Mouse (Mus musculus): ENCODE results near the gene Pip5k1b. TPM values are rescaled to one million over a fixed set of nuclear protein-coding genes. Genes with fewer than 3 reads are reported as not detected.

Gene Pip5k1b
- total RNA-seq, 2 experiments from 2014 or later: 25.3 to 27.0 TPM

DNA sequence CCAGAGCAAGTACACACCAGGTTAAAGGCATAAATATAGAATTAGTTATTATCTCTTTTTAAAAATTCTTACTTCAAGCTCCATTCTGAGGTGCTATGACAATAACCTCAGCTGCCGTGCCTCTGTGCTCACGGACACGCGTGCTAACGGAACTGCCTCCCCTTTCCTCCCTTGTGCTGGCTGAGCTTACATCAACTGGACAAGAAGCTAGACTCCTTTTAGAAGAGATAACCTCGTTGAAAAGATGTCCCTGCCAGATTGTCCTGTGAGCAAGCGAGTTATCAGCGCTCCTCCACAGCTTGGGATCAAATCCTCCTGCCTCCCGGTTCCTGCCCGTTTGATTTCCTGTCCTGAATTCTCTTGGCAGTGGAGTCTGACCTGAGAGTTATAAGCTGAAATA, 9.5 kb downstream of the Pip5k1b start:
- intact Hi-C loops (cut with DNase I): no loop called here
- no peak for DNase-seq

DNA sequence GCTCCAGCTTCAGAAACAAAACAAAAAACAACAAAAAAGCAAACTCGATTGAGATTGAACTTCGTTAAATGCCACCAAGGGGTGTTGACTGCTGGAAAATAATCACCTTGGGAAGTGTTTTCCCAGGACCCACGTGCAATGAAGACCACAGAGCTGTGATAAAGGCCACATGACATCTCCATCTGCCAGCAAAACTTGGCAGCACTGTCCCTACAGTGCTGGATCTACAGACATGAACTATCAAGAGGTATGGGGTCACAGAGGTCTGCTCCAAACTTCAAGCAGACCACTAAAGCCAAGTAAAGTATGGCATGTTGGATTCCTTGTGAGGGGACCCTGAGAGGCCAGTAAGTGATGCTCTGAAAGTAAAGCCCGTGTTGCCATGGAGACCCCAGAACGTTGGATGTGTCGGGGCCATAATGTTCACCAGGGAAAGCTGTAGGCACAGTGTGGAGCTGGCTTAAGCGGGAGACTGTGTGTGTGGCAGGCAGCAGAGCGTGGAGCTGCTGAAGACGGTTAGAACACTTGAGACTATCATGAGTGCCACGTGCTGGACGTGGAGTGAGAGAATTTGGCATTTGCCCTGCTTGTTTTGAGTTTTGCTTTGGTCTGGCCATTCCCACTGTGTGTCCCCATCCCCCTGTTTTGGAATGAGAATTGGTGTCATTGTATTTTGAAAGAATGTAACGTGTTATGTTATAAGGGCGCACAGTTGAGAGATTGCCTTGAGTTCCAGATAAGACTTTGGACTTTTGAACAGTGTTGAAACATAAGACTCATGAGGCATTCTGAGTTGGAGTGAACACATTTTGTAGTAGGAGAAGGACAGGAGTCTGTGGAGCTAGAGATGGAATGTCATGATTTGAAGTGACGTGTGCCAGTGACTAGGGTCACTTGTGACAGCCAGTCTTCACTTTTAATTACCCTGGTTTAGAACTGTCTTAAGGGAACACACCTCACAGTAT, 12.0 kb downstream of the Pip5k1b start:
- DNase-seq: peak; percentile 36 to 62
- intact Hi-C loops (cut with DNase I): no loop called here

DNA sequence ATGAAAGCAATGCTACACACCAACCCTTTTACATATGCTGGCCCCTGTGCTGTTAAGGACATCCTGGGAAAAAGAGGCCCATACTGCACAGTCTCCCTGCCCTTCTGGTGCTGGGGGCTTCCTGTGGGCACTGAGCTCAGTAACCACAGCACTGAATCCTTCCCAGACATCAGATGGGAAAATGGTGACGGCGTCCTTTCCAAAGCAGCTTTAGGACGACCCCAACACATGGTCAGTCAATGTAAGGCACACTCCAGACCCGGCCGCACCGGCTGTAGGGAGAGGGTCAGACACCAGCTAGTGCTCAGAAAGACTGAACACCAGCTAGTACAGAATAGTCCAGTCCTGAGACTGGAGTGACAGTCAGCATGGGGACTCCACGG, 13.4 kb downstream of the Pip5k1b start:
- intact Hi-C loops (cut with DNase I): no loop called here
- DNase-seq: no peak

DNA sequence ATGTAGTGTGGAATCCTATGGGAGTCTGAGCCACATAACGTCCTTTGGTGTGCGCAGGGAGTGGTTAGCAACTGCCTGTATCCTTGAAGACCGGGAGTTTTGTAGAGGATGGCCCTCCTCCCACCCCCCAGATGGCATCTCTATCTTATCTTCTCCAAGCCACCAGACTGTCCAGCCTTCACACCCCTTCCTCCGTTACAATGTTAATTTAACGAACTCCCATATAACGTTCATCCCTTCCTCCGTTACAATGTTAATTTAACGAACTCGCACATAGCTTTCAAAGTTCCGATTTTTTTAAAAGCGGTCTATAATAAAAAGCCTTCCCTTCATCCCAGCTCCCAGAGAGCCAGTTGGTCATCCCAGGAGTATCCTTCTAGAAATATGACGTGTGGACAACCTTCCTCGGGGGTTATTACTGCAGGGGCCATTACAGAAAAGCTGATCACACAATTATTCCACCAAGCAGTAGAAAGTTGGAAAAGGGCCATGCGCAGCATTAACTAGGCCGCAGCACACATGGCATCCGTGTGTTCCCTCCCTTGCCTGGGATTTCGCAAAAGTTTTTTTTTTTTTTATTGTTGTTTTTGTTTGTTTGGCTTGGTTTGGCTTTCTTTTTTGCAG, 13.9 kb downstream of the Pip5k1b start:
- DNase-seq: no peak
- intact Hi-C loops (cut with DNase I): no loop called here

DNA sequence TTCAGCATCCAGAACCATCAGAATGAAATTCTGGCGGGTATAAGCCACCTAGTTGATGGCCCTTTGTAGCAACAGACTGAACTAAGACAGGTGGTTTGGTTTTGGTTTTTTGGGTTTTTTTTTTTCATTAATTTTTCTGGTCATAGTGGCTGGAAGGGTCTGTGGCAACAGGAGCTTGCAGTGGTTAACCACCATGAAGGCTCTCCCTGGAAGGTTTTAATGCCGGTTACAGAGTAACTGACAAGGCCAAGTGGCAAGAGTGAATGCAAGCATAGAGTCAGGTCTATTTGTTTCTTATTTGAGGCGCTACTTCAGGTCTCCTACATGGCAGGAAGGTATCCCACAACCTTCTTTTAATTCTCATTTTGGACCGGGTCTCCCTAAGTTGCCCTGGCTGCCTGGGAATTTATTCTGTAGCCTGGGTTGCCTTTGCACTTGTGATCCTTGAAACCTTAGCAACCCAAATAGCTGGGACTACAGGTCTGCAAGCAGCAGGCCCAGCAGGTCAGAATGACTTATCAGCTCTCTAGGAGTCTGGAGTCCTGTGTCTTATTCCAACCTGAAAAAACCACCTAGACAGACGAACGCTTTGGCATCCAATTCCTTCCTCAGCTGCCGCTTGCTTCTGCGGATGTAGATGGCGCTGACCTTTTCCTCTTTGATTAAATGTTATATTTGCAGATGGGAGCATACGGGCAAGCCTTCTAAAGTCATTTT, 14.6 kb downstream of the Pip5k1b start:
- intact Hi-C loops (cut with DNase I): no loop called here
- no peak for DNase-seq

DNA sequence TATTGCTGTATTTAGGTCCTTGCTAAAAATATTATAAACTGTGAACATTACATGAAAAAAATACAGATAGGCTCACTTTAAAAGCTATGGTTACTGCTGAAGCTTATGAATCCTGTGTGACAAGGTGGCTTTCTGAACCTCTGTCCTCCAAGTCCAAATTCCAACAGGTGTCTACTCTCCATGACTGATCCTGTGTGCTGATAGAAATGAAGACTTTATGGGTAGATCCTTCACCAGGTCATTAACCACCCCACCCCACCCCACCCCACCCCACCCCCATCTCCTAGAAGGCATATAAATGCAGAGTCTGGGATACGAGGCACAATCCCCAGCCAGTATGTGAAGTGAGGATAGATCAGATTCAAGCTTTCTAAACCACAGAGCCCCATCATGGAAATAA, 16.6 kb downstream of the Pip5k1b start:
- intact Hi-C loops (cut with DNase I): no loop called here

DNA sequence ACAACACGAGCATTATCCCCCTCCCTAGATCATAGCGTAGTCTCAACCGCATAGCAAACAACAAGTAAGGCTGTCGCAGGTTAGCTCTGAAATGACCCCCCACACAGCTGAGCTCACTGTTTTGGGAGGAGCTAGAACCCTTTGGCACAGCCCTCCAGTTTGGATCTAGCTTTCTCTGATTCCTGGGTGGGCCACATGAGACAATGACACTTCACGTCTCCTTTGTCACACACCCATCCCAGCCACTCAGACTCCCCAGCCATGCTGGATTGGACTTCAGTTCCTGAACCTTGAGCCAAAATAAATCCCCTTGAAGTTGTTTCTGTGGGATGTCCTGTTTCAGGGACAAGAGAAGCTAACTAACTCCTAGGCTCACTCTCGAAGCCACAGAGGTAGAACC, 17.5 kb downstream of the Pip5k1b start:
- no peak for DNase-seq
- intact Hi-C loops (cut with DNase I): no loop called here

More for the DNA sequence above, 16.6 kb downstream of the Pip5k1b start:
- no peak for DNase-seq

DNA sequence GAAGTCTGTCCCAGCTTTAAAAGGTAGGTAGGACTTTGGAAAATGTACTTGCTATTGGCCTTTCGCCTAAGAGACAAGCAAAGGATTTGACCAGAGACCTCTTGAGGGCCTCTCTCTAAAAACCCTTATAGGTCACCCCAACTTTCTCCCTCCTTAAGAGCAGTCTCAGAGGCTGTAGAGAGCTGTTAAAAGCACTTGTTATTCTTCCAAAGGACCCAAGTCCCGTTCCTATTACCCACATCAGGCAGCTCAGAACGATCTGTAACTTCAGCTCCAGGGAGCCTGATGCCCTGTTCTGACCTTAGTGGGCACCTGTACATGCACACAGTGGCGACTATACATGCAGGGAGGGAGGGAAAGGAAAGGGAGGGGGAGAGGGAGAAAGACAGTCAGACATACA, 18.0 kb downstream of the Pip5k1b start:
- intact Hi-C loops (cut with DNase I): no loop called here
- DNase-seq: no peak

DNA sequence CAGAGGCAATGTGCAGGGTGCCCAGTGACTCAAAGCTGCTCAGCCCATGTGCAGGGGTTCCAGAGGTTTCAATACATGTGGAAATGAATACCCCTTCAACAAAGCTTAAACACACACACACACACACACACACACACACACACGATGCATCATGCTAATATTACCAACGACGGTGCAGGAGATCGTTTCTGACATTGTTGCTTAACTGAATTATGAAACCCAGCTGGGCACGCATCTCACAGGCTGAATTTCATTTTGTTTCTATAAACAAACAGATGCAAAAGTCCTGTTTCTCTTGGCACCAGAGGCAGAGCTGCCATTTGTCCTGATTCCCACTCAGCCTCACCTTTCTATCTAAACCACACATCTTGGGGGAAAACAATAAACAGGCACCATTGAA, 18.8 kb downstream of the Pip5k1b start:
- DNase-seq: no peak
- intact Hi-C loops (cut with DNase I): no loop called here

DNA sequence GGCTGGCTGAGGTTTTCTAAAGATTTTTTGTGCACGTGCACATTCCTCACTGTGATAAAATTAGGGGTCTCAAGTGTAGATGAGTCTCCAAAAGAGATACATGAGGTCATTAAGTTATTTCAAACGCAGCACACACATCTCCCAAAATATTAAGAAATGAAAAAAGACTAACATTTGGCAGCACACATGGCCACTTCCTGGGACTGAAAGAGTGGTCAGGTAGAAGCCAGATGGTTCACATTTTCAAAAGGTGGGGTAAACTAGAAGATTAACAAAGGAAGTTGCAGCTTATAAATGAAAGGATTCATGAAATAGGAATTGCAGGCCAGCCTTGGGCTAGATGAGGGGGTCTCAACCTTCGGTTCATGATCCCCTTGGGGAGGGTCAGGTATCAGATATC, 19.4 kb downstream of the Pip5k1b start:
- intact Hi-C loops (cut with DNase I): no loop called here

DNA sequence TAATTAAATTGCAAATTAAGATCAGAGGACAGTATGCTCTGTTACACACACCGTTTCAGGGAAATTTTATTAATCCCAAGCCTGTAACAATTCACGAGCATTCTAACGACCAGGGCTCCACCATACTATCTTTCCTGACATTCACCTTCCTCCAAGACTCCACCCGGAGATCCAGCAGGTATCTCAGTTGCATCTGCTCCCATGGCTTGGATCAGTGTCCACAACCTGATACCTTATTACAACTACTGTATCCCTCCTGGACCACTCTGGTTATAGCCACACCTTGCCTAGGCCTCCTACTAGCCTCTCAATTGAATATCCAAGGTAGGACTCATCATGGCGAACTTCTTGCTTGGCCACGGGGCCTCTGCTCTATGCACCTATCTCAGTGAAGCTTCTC, 20.5 kb downstream of the Pip5k1b start:
- no peak for DNase-seq
- intact Hi-C loops (cut with DNase I): no loop called here

More for the DNA sequence above, 19.4 kb downstream of the Pip5k1b start:
- no peak for DNase-seq

DNA sequence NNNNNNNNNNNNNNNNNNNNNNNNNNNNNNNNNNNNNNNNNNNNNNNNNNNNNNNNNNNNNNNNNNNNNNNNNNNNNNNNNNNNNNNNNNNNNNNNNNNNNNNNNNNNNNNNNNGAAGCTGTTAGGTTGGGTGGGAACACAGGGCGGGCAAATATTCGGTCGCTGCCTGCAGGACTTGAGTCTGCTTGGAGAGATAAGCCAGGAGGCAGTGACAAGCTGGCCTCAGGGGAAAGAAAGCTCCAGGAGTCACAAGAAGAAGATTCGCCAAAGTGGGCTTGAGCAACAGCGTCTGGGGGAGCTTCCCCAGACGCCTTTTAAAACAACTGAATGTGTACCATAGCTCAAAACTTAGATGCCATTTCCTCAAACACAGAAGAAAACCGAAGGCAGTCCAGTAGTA, 20.9 kb downstream of the Pip5k1b start:
- no peak for DNase-seq
- intact Hi-C loops (cut with DNase I): no loop called here

DNA sequence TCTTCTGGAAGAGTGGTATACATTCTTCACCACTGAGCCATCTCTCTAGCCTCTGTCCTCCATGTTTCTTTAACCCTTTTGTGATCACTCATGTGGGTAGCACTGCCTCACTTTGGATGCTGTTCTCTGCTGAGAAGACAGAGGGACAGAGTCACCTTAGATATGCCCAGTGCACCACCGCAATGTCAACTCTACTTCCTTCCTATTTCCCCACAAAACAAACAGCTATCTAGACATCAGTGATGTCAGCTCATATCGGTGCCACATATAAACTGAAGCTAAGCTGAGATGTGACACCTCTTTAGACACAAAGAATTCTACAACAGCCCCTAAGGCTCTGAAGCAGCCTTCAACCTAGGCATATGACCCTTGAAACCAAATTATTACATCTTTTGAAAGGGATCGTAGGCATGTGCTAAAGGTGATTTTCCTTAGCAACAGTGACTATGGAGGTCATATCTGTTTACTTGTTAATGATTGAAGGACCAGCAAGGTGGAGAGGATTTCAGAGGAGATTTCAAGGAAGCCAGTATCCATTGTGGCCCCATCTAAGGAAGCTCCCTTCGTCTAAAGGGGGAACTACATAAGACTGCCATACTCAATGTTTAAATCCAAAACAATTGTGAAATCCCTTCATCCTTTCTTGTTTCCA, 26.6 kb downstream of the Pip5k1b start:
- DNase-seq: no peak
- intact Hi-C loops (cut with DNase I): no loop called here

DNA sequence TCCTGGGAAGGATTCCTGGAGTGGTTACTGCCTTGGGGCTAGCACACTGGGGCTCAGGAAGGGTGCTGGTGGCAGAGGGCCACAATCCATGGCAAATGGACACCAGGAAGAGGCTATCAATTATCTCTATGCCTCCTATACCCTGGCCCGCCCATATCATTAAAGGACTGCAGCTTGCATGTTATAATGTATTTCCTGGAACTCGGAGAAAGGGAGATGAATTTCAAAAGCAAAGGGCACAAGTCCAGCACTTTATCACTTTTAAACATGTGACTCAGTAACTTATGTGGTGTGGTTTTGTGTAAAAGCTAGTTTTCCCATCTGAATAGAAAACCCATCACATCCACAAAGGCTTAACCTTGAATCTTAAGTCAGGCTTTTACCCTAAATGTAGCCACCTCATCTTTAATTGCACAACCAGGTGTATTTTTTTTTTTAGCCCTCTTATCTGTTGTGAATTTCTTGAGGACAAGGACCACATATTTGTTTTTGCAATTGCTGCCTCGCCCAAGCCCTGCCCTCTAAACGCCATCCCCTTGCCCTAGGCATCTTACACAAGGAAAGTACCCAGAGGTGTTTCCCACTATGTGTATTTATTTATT, 27.4 kb downstream of the Pip5k1b start:
- intact Hi-C loops (cut with DNase I): no loop called here

DNA sequence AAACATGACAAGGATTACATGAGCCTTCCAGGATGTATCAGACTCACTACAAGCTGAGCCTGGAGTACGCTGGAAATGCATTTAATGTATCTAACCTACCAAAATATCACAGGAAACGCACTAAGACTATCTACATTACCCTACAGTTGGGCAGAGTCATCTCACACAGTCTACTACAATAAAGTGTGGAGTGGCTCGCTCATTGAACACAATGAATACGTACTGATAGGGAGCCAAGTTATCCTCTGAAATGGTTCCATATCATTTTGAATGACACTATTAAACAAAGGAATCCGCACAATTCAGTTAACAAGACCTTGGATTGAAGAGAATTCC, 28.1 kb downstream of the Pip5k1b start:
- no peak for DNase-seq
- intact Hi-C loops (cut with DNase I): no loop called here

More for the DNA sequence above, 27.4 kb downstream of the Pip5k1b start:
- DNase-seq: no peak

DNA sequence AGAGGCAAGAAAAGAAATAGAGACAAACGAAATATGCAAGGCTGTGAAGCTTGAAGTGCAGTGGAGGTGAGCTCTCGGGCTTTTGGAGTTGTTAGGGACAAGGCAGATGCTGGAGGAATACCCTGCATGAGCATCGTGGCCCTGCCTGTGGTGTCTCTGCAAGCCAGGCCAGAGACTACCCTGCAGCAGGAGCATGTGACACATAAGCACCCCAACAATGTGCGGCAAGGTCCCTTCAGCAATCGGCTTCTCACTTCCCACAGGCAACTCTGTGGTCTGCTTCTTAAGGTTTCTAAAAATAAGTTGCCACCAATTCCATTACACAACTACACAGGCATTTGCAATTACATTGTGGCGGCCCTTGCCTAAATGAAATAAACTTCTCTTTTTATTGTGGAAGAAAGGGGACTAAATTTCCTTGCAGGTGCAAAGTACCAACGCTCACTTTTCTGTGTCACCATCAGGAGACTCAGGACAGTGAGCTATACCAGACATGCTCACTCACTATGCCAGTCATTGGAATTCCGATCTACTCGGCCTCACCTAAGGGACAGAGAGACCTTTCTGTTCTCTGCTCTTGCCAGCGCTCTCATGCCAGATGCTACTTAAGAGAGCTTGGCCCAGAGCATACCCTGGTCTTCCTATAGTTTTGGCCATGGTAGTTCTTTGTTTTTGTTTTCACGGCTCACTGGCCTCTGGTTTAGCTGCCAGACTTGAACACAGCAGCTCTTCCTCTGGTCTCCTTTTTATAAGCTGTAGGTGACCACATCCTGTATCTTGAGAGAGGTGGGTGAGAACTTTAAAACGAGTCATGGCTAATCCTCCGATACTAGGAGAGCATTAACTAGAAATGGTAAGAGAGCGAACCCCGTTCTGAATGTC, 28.7 kb downstream of the Pip5k1b start:
- peak; percentile 41 to 44 for DNase-seq
- intact Hi-C loops (cut with DNase I): no loop called here

DNA sequence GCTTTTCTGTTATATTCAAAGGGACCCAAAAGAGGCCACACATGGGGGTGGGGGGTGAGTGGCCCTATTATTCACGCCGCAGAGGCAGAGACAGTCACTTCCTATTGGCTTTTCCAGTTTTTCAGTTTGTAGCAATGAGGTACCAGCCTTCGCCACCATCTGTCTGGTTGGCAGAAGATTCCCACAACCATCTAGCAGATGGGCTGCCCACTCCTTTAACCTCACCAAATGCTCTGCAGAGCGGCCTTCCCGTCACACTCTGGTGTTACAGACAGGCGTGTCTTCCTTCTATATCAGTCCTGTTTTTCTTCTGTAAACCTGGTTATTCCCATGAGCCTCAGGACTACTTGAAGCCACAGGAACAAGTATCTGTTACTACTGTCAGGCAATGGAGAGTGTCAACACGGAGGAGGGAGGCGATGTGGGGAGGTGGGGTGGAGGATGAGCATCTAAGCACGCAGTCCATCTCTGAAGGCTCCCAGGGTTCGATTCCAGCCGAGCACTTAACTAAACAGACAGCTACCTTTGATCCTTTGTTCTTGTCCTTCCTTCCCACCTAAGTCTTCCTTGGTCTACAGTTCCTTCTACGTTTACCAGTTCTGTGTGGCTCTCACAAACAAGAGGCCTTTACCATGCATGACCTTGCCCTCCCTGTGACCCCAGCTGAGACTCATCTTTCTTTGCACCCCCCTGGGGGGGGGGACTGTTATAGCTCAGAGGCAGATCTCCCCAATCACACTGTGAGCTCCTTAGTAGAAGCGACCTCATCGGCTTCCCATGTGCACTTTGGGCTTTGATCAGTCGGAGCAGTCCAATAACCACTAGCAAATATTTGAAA, 32.0 kb downstream of the Pip5k1b start:
- DNase-seq: no peak
- intact Hi-C loops (cut with DNase I): no loop called here

DNA sequence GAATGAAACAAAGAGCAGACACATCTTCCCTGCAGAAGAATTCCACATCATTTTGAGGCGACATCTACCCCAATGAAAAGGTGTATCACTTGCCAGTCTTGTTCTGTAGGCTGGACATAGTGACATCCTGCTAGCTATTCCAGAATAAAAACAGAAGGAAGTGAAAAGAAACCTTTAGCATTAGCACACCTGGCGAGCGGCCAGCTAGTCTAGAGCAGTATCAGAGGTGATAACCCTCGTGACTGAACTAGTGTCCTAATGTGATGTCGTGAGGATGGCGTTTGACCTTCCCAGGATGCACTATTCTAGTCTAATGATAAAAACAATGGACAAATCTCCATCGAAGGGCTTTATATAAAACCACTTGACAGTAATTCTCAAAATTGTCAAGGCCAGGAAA, 33.7 kb downstream of the Pip5k1b start:
- no peak for DNase-seq
- intact Hi-C loops (cut with DNase I): no loop called here

DNA sequence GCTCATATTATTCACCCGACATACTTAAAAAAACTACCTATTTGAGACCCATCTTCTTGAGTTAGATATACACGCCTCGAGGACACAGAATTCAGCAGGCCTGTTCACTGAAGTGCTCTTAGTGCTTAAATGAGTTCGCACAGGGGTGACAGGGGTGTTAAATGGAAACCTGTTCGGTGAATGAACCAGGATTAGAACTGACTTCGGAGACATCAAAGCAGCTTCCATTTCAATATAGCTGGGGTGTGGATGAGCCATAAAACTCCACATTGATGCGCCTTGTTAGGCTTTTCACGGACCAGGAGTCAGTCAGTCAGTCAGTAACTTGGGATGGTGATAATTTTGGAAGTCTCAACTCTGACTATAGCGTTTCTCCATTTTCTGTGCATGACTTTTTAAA, 34.5 kb downstream of the Pip5k1b start:
- DNase-seq: no peak
- intact Hi-C loops (cut with DNase I): no loop called here
